Mouse (Mus musculus): Measurements from ENCODE around the gene Defb23.
"Not testable (repeated sequence)": the region's sequence is repeated elsewhere in the genome, so short reads cannot be mapped to it uniquely, and the experiment has no call there.

Defb23 gene

DNA sequence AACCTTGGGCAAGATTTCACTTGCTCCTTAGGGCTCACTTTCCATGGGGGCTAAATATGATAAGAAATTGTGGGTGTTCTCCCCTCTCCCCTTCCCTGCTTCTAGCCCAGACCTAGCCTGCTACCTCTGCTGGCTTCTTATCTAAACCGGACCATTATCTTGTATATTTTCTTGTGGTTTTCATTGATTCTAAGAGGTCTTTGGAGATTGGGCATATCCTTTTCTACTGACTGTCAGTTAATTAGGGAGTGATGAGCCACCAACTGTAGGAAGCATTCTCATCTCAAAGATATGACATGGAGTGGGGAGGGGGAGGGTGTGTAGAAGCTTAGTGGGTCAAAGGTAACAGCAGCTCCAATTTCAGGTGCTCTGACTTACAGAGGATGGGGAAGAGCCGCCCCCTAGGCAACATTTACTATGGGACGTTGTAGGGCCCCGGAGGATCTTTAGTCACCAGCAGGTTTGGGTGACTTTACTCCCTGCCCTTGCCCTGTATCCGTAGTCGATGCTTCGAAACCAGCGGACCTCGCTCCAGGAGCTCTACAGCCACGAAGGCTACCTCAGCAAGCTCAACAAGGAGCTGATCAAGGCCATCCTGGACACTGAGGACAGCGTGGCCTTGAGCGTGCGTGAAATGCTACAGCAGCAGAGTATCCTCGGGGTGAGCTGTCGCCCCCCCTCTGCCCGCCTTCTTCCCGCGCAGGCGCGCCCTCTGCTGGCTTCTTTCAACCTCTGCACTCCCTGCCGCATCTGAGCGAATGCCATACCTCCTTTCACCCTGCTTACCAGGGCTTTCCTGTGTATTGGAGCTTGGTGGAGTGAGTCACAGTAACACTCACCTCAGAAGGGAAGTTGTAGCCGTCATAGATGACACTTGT lies 27.2 kb downstream of the Defb23 start:
- DNase-seq, result peak; percentile 95 to 96

DNA sequence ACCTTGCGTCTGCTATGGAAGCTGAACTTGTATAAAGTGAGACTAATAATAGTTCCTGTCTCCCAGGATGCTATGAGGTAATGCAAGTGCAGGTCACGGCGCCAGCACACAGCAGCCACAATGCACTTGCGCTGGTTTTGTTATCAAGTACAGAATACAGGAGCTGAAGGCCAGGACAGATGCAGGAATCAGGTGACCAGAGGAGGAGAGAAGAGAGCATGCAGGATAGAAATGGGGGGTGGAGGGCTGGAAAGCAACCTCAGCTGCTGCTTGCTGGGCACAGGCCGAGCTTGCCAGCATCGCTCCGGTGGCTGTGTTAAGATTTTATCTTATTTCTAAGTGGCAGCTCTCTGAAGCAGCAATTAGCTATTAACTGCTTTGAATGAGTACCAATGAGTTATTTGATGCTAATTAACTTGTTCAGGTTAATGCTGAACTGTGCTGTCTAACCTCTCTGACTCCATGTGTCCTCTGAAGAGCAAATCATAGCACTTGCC lies 28.0 kb downstream of the Defb23 start:
- DNase-seq, result no peak

DNA sequence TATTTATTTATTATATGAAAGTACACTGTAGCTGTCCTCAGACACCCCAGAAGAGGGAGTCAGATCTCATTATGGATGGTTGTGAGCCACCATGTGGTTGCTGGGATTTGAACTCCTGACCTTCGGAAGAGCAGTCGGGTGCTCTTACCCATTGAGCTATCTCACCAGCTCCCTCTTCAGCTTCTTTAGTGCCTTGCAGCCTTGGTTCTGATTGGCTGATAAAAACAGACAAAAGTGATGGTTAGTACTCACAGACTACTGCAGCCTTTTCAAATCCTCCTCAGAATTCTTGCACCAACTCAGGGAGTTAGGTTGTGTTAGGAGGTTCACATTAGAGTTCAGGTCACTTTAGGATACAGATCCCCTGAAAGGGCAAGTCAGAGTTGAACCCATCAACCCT lies 35.9 kb downstream of the Defb23 start:
- not testable (repeated sequence) for DNase-seq

DNA sequence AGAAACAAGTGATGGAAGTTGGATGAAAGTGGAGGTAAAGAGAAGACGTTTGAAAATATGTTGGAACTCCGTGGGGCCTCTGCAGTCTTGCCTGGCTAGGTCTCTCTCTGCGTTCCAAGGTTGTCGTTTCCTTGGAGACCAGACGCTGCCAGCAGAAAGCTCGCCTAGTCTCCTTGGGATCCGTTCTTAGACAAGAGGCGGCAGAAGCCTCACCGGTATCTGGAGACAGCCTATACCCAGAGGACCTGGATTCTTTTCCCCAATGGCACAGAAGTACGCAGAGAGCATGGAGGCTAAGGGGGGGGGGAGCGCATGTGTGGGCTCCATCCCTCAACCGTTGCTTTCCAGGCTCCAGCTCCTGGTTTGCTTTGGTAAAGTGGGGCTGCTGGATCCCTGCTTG lies 36.9 kb downstream of the Defb23 start:
- no peak for DNase-seq

DNA sequence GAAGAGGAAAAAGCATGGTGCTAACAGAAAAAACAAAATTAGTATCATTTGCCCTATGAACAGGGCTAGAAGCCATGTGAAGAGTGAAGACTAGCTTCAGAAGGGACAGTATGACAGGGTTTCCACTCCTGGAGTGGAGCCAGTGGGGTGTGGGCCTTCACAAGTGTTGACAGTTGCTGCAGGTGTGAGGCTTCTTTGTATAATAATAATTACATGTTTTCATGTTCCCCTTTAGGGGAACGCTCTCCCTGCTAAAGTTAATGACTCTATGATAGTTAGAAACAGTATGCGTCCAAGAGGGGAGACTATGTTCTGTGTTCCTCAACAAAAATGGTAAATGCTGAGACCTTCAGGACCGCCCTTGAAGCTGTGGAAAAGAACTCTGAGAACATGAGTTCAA lies 48.6 kb downstream of the Defb23 start:
- peak in 1 of 2 experiments; percentile 49 for DNase-seq

DNA sequence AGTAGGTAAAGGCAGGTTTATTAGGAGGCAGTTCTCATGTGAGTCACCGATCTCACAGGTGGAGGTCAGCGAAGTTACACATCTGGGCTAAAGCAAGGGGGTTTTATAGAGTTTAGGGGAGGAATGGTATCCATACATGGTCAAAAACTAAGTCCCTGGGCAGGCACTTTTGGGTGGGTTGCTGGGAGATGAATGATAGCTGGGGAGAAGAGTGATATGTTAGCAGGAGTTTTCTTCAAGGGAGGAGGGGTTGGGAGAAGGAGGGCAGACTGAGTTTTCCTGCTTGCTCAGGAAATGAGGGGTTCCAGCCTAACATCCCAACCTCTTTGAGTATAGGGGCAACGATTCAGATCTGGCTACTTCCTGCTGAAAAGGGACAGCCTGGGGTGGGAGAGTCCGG lies 49.1 kb downstream of the Defb23 start, which contains the start of gene 6820408C15Rik:
6820408C15Rik (plus strand) TSS at position 301 of the 400 bp plus-strand sequence.
- DNase-seq, result no peak

DNA sequence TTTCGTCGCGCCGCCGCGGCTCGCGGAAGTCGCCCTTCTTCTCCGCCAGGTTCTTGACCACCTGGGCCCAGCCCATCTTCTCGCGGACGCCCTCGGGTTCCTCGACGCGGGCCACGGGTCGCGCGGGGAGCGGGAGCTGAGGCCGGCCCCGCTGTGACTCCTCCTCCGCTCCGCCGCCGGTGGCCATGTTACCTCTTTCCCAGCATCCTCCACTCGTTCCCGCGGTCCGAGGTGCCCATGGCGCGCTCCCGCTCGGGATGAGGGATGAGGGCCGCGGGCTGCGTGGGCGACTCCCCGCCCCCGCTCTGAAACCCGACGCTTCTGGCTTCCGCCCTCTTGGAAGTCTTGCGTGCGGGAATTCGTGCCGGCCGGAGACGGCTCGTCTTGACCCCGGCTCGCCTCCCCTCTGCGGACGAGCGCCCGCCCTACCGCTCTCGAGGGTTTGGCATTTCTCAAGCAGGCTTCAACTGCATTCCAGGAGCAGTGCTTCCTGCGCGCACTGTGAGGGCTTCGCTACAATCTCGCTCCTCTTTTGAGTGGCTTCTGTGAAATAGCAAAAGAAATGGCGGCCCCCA lies 49.7 kb downstream of the Defb23 start, which contains the start of gene Zcchc3:
Zcchc3 (minus strand) TSS at position 437 of the 575 bp plus-strand sequence.
- DNase-seq, result peak; percentile 91 to 92

DNA sequence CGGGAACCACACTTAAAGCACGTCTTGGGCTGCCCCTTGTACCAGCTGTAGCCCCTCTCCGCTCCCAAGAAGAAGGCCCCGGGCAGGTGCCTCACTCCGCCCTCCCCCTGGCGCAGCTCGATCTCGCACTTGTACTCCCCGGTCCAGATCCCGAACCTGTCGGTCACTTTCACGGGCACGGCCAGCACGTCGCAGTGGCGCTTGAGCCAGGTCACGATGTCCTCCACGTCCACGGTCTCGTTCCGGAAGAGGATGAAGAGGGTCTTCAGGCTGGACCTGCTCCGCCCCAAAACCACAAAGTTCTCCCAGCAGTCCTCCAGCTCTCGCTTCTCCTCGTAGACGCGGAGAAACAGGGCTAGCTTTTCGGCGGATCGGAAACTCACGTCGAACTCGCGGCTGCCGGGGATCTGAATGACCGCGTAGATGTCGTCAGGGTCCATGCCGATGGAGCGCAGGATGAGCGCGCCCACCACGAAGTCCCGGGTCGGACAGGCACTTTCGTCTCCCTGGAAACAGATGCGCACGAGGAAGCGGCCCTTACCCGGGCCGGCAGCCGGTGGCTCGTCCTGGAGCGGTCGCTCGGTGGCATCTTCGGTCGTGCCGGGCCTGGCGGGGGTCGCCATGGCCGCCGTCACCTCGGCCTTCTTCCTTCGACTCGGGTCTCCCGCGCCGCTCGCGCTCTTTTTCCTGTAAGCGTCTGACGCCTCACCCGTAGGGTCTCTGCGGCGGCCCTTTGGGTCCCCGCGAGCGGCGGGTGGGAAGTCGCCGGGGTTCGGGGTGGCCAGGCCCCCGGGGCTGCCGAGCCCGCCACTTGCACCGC lies 50.4 kb downstream of the Defb23 start:
- peak; percentile 62 to 63 for DNase-seq

DNA sequence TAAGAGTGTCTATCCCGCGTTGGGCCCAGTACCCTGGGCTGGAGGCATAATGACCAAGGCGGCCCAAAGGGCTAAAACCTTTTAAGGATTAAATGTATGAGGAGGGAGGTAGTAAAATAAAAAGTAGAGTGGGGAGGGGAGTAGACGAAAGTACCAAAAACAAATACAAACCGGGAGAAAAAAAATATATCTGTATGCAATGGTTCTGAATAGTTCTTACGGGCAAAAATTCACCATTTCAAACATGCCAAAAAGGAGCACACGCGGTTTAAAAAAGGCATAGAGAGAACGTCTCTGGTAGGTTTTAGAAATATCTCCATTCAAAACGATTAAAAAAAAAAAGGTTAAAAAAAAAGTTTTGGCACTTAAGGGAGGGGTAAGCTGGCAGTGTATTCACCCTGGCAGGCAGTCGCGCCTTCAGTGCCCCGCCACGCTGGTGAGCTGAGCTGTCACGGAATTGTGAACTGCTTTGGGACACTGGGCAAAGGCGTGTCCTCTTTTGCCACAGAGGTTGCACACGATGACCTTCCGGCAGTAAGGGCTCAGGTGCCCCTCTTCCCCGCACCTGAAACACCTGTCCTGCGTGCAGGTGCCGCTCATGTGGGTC lies 51.2 kb downstream of the Defb23 start:
- DNase-seq, result peak; percentile 44 to 51

DNA sequence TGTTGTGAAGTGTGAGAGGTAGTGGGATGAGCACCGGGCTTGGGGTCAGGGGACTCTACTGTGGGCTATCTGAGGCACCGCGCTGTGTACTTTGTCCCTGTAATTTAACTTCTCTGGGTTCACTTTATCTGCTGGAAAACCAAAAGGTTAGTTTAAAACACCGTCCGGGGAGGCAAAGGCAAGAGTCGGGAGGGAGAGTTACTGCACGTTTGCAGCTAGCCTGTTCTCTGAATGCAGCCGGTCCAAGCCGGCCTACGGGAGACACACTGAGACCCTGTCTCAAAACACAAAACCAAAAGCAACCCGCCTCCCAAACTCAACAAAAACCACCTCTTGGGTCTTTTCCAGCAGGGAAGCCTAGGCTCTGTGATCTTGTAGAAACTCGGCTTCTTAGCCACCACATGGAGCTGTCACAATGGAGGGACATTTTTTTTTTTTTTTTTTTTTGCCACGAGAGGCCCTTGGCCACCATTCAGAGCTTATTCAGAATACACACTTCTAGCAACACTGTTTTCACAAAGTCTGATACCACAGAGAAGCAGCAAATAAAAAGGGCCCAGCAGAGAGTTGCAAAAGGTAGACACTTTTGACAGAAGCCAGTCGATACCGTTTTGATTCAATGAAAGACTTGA lies 51.8 kb downstream of the Defb23 start:
- DNase-seq, result peak in 1 of 2 experiments; percentile 38

DNA sequence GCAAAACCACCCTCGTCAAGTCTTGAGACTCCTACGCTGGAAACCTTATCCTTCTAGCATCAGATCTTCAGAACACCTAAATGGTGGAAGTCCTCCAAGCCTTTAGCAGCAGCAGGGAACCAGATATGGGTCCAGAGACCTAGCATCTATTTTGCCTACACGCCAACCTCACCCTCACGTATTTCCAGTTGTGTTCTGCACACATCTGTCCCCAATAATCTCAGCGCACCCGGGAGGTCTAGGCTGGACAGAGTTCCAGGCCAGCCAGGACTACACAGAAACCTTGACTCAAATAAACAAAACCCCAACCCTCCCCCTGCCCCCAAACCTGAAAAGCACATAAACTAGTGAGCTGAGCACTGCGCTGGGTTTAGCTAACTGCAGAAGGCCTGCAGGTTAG lies 52.9 kb downstream of the Defb23 start:
- DNase-seq, result no peak

DNA sequence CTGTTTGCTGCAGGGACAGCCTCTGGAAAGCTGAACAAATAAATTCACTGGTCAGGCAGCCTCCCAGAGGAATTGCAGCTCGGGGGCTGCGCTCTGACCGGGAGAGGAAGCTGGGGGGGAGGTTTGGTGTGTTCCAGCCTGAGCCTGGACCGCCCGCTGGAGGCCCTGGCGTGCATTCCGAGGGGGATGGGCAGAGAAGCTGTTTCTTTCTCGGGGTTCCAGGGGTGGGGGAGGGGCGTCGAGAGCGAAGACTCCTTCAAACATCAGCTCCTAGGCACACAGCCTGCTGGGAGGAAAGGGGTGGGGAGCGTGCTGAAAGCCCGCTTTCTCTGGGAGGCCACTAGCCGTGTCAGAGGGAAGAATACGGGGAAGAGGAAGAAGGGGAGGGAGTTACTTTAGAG lies 53.4 kb downstream of the Defb23 start:
- peak; percentile 83 to 90 for DNase-seq

DNA sequence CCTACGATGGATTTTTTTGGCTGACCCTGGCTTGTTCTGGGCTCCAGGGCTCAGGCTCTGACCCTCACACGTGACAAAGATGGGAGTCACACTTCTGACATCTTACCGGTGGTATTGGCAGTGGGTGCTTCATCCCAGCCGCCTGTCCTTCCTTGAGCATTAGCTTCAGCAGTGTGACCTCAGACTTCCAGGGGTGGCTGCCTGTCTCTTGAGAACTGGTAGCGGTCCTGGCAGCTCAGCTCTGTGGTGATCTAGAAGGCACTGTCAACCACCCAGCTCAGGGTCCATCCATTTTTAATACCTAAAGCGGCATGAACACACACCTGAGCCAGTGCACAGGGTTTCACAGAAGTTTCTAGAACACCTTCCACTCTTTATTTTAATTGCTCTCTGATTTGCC lies 54.6 kb downstream of the Defb23 start:
- no peak for DNase-seq

Data from cerebellum, postnatal 14 days (tissue).